Mouse (Mus musculus) heart, embryonic 10.5 days (tissue): Measurements from ENCODE around the gene Tle6. TPM values are rescaled to one million over a fixed set of nuclear protein-coding genes. Genes with fewer than 3 reads are reported as not detected.
"Not testable (repeated sequence)": the region's sequence is repeated elsewhere in the genome, so short reads cannot be mapped to it uniquely, and the experiment has no call there.

Experiments used
- DNase-seq: peaks from one replicate; pipeline ENCODE4 v3.0.0-alpha.2; 2017; ENCODE audit warnings: low spot score
- H3K27ac ChIP-seq: fragments of 300-500 bp; sonication (generic); 2 replicates; pipeline ENCODE4 v1.5.1; 2016; ENCODE audit warnings: mild to moderate bottlenecking
- H3K27me3 ChIP-seq: fragments of 300-500 bp; sonication (generic); 2 replicates; pipeline ENCODE4 v1.6.1; 2016; ENCODE audit warnings: mild to moderate bottlenecking; ENCODE audit not compliant: poor library complexity, insufficient read depth, severe bottlenecking
- H3K36me3 ChIP-seq: fragments of 300-500 bp; sonication (generic); 2 replicates; pipeline ENCODE4 v1.6.1; 2016; ENCODE audit warnings: mild to moderate bottlenecking, moderate library complexity
- H3K4me1 ChIP-seq: fragments of 300-500 bp; sonication (generic); 2 replicates; pipeline ENCODE4 v1.6.1; 2016; ENCODE audit warnings: mild to moderate bottlenecking
- H3K4me3 ChIP-seq: fragments of 300-500 bp; sonication (generic); 2 replicates; pipeline ENCODE4 v1.5.1; 2016; ENCODE audit warnings: mild to moderate bottlenecking, moderate library complexity
- H3K9me3 ChIP-seq: fragments of 300-500 bp; sonication (generic); 2 replicates; pipeline ENCODE4 v1.6.1; 2016; ENCODE audit warnings: mild to moderate bottlenecking, moderate library complexity
- WGBS: fragments of 180-500 bp; shearing (Covaris S2); methylation state at CpG from one replicate; pipeline ENCODE4 v1.1.7; 2016; 5-methylcytosine and 5-hydroxymethylcytosine counted together
- polyA plus RNA-seq: library from polyadenylated mRNA; unstranded; fragments of >200 nt; fragmentation: Nextera tagmentation; extraction: Ambion mirVana; gene quantifications from 2 replicates; pipeline ENCODE4 v1.2.1, GENCODE M21; 2016

The Tle6 gene
- polyA plus RNA-seq, result 29.0 and 33.9 TPM in 2 replicates

DNA sequence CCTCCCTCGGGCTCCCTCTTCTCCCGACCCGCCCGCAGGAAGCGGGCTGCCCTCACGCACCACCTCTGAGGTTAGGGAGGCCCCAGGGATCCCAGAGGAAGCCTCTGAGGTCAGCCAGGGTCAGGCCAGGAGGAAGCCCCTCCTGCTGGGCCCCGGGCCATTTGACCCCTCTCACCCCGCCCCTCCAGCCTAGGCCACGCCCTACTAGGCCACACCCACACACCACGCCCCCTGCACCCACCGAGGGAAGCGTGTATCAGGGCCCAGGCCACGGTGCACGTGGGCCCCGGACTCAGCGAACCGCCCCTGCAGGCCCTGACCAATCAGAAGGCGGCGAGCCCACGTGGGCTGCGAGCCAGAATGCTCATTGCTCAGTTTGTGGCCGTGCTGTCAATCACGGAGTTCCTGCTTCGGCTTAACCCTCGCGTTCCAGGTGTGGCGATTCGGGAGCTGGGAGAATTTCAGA, at the start of gene Tle6:
Tle6 (minus strand) TSS at position 336 of the 466 bp plus-strand sequence.
- H3K4me1 ChIP-seq, result peaks cover 62% of the 10 kb centered on the region

DNA sequence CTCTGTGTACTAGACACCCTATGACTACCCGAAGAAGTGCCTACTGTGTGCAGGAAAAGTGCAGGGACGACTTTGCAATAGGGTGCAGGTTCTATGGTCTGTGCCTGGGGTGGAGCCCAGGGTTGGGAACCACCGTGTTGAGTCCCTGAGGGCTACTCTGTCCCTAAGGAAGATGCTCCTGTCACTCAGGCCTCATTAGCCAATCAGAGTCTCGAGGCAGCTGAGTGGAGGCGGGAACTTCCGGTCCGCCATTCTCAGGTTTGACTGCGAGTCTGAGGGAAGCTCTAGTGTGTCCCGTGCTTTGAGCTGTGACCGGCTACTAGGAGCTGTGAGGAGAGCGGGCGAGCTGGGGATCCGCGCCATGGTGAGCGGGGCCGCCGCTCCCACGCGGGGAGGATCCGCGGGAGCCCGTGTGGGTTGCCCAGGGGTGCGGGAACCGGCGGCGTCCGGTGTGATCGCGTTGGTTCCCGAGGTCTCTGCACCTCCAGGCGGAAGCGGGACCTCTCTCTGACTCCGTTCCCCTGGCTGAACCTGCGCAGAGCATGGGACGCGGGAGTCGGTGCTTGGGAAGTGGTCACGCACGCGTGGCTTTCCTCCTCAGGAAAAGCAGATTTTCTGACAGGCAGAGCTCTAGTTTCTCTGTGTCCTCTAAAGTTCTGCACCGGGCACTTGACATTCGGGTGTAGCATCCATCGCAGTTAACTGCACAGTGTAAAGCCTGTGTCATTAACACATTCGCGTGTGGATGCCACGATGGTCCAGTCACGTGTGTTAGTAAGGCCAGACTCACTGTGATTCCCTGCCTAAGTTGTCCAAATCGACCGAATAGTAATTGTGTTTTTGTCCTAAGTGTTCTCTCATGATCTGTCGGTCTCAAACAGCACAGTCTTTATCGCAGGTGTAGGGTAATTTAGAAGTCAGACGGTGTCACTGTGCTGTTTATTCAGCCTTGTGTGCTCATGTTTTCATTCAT, 48.2 kb upstream of the Tle6 start, which contains the start of gene Gm10778:
Gm10778 (plus strand) TSS at position 257 of the 973 bp plus-strand sequence.
- peak within 1 kb of the TSS; percentile 88 for H3K27ac ChIP-seq
- peak; percentile 96 for DNase-seq
- peaks cover 18% of the 10 kb centered on the region for H3K36me3 ChIP-seq
- not testable (repeated sequence) for H3K27me3 ChIP-seq, H3K9me3 ChIP-seq, H3K4me1 ChIP-seq
- H3K4me3 ChIP-seq, result peak within 1 kb of the TSS; percentile 64
- WGBS, result 4% methylated on average over 34 of the region's 52 CpGs

More for the DNA sequence above, at the start of gene Tle6:
- Histone ChIP-seq H3K4me3 (peak within 1 kb of the TSS; percentile 48), H3K27me3 (peaks cover 13% of the 10 kb centered on the region), H3K36me3 (no peaks in the 10 kb centered on the region), H3K9me3 (no peaks in the 10 kb centered on the region), H3K27ac (peak within 1 kb of the TSS; percentile 83)
- peak; percentile 99 for DNase-seq
- under 1% methylated on average over 28 of the region's 28 CpGs for WGBS

DNA sequence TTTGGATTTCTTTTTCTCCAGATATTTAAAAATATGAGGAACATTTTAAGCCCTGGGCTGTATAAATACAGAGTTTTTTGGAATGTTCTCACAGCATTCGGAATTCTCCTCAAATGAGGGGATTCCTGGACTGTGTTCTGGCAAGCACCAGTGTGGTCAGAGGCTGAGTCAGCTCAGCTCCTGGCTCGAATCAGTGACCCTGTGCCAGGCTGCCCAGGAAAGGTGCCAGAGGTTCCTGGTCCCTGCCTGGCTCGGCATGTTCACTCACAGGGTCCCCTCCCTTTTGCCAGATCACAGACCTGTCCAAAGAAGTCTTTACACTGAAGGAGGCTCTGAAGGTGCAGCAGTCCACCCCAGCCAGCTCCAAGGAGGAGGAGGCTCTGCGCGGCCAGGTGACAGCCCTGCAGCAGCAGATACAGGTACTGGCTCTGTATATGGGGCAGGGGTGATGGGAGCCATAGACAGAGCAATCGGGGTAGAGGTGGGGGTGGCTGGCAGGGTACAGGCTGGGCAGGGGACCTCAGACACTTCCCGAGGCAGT, 45.2 kb upstream of the Tle6 start:
- Histone ChIP-seq H3K4me1 (peaks cover 17% of the 10 kb centered on the region), H3K4me3 (no peak overlapping the region), H3K9me3 (no peaks in the 10 kb centered on the region), H3K27me3 (0 out of 2 replicates have a peak, but pooled peaks cover 6% of the 10 kb centered on the region), H3K27ac (no peak overlapping the region), H3K36me3 (0 out of 2 replicates have a peak, but pooled peaks cover 8% of the 10 kb centered on the region)
- 74% methylated on average over 7 of the region's 7 CpGs for WGBS
- no peak for DNase-seq

DNA sequence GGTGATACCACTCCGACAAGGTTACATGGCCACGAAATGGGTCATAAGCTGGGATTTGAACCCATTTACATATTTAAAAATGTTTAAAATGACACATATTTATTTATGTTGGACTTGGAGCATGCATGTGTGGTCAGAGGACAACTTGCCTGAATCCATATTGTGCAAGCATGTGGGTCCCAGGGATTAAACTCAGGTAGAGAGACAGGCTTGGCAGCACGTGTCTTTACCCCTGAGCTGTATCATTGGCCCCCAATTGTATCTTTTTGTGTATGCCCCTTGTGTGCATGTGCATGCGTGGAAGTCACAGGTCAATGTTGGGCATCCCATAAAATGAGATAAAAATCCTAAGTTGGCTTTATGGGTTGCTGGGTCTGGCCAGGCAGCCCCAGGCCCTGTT, 44.5 kb upstream of the Tle6 start:
- no peak for DNase-seq
- H3K4me3 ChIP-seq, result no peak overlapping the region
- H3K4me1 ChIP-seq, result peaks cover 17% of the 10 kb centered on the region
- no peaks in the 10 kb centered on the region for H3K9me3 ChIP-seq
- H3K27ac ChIP-seq, result no peak overlapping the region
- H3K36me3 ChIP-seq, result 0 out of 2 replicates have a peak, but pooled peaks cover under 1% of the 10 kb centered on the region
- 0 out of 2 replicates have a peak, but pooled peaks cover 6% of the 10 kb centered on the region for H3K27me3 ChIP-seq
- 93% methylated on average over 4 of the region's 4 CpGs for WGBS

DNA sequence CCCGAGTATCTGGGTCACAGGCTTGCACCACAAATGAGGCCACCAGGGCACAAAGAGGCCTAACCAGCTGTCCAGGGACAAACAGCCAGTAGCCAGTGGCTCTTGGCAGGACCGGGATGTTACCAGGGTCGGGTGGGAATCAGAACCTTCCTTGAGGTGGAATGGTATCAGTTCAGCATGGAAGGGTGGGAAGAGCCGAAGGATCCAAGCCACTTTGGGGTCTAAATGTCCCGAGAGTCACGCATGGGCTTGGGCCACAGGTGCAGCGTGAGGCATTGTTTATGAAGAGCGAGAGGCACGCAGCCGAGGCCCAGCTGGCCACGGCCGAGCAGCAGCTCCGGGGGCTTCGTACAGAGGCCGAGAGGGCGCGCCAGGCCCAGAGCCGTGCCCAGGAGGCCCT, 43.8 kb upstream of the Tle6 start:
- WGBS, result 89% methylated on average over 18 of the region's 18 CpGs
- no peaks in the 10 kb centered on the region for H3K36me3 ChIP-seq
- DNase-seq, result no peak
- H3K9me3 ChIP-seq, result no peaks in the 10 kb centered on the region
- no peak overlapping the region for H3K27ac ChIP-seq
- 0 out of 2 replicates have a peak, but pooled peaks cover 6% of the 10 kb centered on the region for H3K27me3 ChIP-seq
- no peak overlapping the region for H3K4me3 ChIP-seq
- H3K4me1 ChIP-seq, result peaks cover 17% of the 10 kb centered on the region

DNA sequence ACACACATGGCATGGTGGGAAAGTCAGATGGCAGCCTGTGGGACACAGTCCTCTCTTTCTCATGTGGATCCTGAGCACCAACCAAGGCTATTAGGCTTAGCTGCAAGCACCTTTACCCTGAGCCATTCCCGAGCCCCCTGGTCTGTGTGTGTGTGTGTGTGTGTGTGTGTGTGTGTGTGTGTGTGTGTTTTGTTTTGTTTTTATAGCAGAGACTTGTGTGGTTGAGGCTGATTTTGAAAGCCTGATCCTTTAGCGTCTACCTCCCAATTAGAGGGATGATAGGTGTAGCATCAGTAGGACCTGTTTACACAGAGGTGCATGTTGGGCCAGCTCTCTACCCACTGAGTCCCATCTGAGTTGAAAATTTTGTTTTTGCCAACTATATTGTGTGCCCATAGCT, 43.3 kb upstream of the Tle6 start:
- peak overlapping the region; percentile 93 for H3K27ac ChIP-seq
- no peak for DNase-seq
- 0 out of 2 replicates have a peak, but pooled peaks cover 6% of the 10 kb centered on the region for H3K27me3 ChIP-seq
- H3K9me3 ChIP-seq, result no peaks in the 10 kb centered on the region
- H3K4me1 ChIP-seq, result peaks cover 17% of the 10 kb centered on the region
- WGBS, result 55% methylated on average over 2 of the region's 2 CpGs
- H3K4me3 ChIP-seq, result peak overlapping the region; percentile 67
- no peaks in the 10 kb centered on the region for H3K36me3 ChIP-seq

DNA sequence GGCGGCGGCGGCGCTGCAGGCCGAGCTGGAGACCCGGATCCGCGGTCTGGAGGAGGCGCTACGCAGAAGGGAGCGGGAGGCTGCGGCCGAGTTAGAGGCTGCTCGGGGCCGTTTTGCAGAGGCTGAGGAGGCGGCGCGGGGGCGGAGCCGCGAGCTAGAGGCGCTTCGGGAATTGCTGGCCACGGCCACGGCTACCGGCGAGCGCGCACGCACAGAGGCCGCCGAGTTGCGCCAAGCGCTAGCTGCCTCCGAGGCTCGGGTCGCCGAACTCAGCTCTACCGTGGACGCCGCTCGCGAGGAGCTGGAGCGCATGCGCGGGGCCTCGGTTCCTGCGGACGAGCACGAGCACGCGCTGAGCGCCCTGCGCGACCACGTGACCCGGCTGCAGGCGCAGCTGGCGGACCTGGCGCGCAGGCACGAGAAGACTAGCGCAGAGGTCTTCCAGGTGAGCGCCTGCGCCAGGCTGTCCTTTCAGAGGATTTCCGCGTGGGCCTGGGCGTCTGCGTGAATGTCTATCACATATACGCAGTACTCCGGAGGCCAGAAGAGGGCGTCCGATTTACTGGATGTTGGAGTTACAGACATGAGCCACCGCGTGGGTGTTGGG, 42.7 kb upstream of the Tle6 start:
- peak overlapping the region; percentile 67 for H3K4me3 ChIP-seq
- H3K9me3 ChIP-seq, result no peaks in the 10 kb centered on the region
- H3K36me3 ChIP-seq, result no peaks in the 10 kb centered on the region; the same call in 1 of the 2 replicates
- peaks cover 17% of the 10 kb centered on the region for H3K4me1 ChIP-seq
- peak; percentile 96 for DNase-seq
- H3K27me3 ChIP-seq, result 0 out of 2 replicates have a peak, but pooled peaks cover 6% of the 10 kb centered on the region
- under 1% methylated on average over 74 of the region's 75 CpGs for WGBS
- H3K27ac ChIP-seq, result peak overlapping the region; percentile 93

DNA sequence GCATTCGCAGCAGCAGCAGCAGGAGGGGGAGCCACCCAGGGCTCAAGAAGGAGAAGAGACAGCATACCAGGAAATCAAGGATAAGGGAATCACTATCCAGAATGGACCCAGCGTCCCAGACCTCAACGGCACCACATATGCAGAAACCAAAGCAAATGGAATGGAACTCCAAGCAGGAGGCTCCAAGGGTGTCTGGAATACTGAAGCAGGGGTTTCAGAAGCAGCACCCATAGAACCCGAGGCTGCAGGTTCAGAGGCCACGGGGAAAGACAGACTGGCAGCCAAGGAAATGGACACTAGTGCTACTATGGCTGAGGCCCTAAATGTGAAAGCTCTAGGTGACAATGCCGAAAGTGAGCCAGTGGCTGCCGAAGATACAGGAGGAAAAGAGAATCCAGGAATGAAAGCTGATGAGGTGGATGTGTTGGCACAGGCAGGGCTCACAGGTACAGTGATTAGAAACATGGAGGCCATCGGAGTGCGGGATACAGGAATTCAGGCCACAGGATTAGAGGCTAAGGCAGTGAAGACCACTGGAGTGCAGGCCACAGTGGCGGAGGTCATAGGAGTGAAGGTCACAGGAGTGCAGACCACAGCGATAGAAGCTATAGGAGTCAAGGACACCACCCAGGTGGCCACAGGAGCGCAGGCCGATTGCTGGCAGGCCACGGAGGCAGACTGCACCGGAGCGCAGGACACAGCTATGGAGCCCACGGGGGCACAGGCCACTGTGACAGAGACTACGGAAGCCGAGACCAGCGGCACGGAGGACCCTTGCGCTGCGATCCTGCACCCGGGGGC, 42.0 kb upstream of the Tle6 start:
- Histone ChIP-seq H3K36me3 (no peaks in the 10 kb centered on the region; the same call in 1 of the 2 replicates), H3K27me3 (0 out of 2 replicates have a peak, but pooled peaks cover 6% of the 10 kb centered on the region), H3K27ac (peak overlapping the region; percentile 93), H3K4me3 (peak overlapping the region; percentile 67), H3K9me3 (no peaks in the 10 kb centered on the region), H3K4me1 (peaks cover 17% of the 10 kb centered on the region)
- WGBS, result 21% methylated on average over 24 of the region's 24 CpGs
- DNase-seq, result peak; percentile 81

DNA sequence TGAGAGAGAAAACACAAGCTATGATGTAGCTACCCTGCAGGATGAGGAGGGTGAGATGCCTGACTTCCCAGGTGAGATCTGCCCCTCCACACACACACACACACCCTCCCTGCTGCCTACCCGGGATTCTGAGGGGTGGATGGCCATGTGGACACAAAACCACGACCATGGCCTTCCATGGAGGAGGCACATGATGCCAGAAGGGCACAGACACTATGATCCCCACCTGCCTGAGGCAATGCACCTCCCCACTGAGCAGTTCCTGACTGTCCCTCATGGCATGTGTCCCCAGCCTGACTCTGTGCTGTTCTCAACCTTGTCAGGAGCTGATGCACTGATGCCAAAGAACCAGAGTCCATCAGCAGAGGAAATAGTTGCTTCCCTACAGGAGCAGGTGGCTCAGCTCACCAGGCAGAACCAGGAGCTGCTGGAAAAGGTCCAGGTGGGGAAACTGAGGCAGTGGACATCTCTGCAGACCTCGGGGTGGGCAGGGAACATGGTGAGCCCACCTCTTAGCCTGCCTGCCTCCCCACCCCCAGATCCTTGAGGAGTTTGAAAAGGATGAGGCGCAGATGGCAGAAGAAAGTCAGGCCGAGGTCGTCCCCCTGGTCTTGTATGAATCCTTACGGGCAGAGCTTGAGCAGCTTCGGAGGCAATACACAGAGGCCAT, 41.2 kb upstream of the Tle6 start:
- H3K4me1 ChIP-seq, result peaks cover 17% of the 10 kb centered on the region
- no peaks in the 10 kb centered on the region for H3K9me3 ChIP-seq
- H3K27ac ChIP-seq, result peak overlapping the region; percentile 93
- no peak for DNase-seq
- WGBS, result 76% methylated on average over 8 of the region's 8 CpGs
- 0 out of 2 replicates have a peak, but pooled peaks cover 6% of the 10 kb centered on the region for H3K27me3 ChIP-seq
- no peaks in the 10 kb centered on the region; the same call in 1 of the 2 replicates for H3K36me3 ChIP-seq
- peak overlapping the region; percentile 67; the same call in 1 of the 2 replicates for H3K4me3 ChIP-seq

DNA sequence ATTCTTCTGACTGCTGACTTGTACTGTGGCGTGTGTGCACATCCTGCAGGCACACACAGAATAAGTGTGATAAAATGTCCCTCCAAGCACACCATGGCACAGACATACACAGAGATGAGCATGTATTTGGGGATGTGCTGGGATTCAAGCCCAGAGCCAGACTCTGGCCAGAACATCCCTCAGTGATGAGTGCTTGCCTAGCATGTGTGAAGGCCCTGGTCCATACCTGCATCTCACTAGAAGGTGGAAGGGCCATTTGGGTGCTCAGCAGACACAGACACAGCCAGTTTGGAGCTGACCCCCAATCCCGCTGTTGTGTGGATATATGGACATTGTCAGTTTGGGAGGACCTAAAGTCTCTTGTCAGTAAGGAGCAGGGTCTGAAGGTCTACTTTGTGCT, 40.7 kb upstream of the Tle6 start:
- H3K27ac ChIP-seq, result no peak overlapping the region
- no peaks in the 10 kb centered on the region; the same call in 1 of the 2 replicates for H3K36me3 ChIP-seq
- 86% methylated on average over 2 of the region's 2 CpGs for WGBS
- H3K4me3 ChIP-seq, result no peak overlapping the region
- 0 out of 2 replicates have a peak, but pooled peaks cover 4% of the 10 kb centered on the region for H3K27me3 ChIP-seq
- no peak for DNase-seq
- H3K4me1 ChIP-seq, result peaks cover 17% of the 10 kb centered on the region
- H3K9me3 ChIP-seq, result no peaks in the 10 kb centered on the region

DNA sequence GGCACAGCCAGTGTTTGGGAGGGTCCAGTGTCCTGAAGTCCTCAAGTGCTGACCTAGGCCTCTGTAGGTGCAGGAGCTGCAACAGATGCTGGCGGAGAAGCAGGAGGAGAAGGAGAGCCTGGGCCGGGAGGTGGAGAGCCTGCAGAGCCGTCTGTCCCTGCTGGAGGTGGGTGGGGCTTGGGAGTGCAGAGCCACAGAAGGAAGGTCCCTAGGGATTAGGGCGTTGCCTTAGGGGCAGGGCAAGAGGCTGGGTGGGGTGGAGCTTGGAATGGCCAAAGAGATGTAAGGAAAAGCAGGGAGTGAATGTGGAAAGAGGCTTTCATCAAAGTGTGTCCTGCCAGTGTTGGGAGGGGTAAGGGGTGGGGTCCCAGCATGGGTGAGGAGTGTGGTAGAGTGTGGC, 40.0 kb upstream of the Tle6 start:
- H3K4me3 ChIP-seq, DNase-seq, H3K27me3 ChIP-seq, H3K9me3 ChIP-seq, H3K36me3 ChIP-seq, H3K27ac ChIP-seq: not testable (repeated sequence)
- H3K4me1 ChIP-seq, result peaks cover 17% of the 10 kb centered on the region
- 50% methylated on average over 4 of the region's 4 CpGs for WGBS
